Mouse (Mus musculus): ENCODE data around the gene Pald1. TPM values are rescaled to one million over a fixed set of nuclear protein-coding genes. Genes with fewer than 3 reads are reported as not detected.

Gene Pald1
- polyA plus RNA-seq, 1 experiment from 2014 or later = 16.9 TPM

- WGBS = 90% methylated on average over 13 of the region's 13 CpGs
- H3K27me3 ChIP-seq (replicated peaks) = no peaks in the 10 kb centered on the region
- no peak overlapping the region for H3K27ac ChIP-seq
- ATAC-seq (ENCODE audit: insufficient read depth, low FRiP score, low read depth) = no peak
- no peak overlapping the region for H3K9ac ChIP-seq
- H3K4me3 ChIP-seq (replicated peaks) = no peak overlapping the region
- no peaks in the 10 kb centered on the region for H3K9me3 ChIP-seq
- peaks cover 12% of the 10 kb centered on the region for H3K4me1 ChIP-seq
- 0 out of 2 replicates have a peak, but pooled peaks cover 4% of the 10 kb centered on the region for H3K36me3 ChIP-seq
- no peak overlapping the region for H3K4me2 ChIP-seq
These were observed 40.6 kb downstream of the Pald1 start for GRCm38 (mm10) chr10:61342750-61343149.

- Histone ChIP-seq H3K4me3 (replicated peaks) (no peak overlapping the region), H3K27me3 (replicated peaks) (no peaks in the 10 kb centered on the region), H3K9ac (no peak overlapping the region), H3K4me2 (no peak overlapping the region), H3K36me3 (0 out of 2 replicates have a peak, but pooled peaks cover 4% of the 10 kb centered on the region), H3K27ac (no peak overlapping the region), H3K9me3 (no peaks in the 10 kb centered on the region), H3K4me1 (peaks cover 9% of the 10 kb centered on the region)
- WGBS = 64% methylated on average over 6 of the region's 6 CpGs
- ATAC-seq (ENCODE audit: insufficient read depth, low FRiP score, low read depth) = no peak
These were observed 41.8 kb downstream of the Pald1 start for GRCm38 (mm10) chr10:61341557-61341956.

GRCm38 (mm10) chr10:61341045-61341444 is 42.3 kb downstream of the Pald1 start:
- 90% methylated on average over 5 of the region's 5 CpGs for WGBS
- Histone ChIP-seq H3K36me3 (0 out of 2 replicates have a peak, but pooled peaks cover 4% of the 10 kb centered on the region), H3K4me3 (replicated peaks) (no peak overlapping the region), H3K4me1 (peaks cover 3% of the 10 kb centered on the region; the same call in 1 of the 2 replicates), H3K9ac (no peak overlapping the region), H3K27ac (no peak overlapping the region), H3K27me3 (replicated peaks) (no peaks in the 10 kb centered on the region), H3K9me3 (no peaks in the 10 kb centered on the region), H3K4me2 (no peak overlapping the region)
- ATAC-seq (ENCODE audit: insufficient read depth, low FRiP score, low read depth) = no peak

GRCm38 (mm10) chr10:61340247-61340646 is 43.1 kb downstream of the Pald1 start:
- WGBS = 78% methylated on average over 9 of the region's 9 CpGs
- Histone ChIP-seq H3K27ac (no peak overlapping the region), H3K36me3 (0 out of 2 replicates have a peak, but pooled peaks cover 4% of the 10 kb centered on the region), H3K4me1 (no peaks in the 10 kb centered on the region), H3K9ac (no peak overlapping the region), H3K27me3 (replicated peaks) (no peaks in the 10 kb centered on the region), H3K9me3 (no peaks in the 10 kb centered on the region), H3K4me2 (no peak overlapping the region), H3K4me3 (replicated peaks) (no peak overlapping the region)
- ATAC-seq (ENCODE audit: insufficient read depth, low FRiP score, low read depth) = no peak

- H3K27ac ChIP-seq = no peak overlapping the region
- H3K4me2 ChIP-seq = no peak overlapping the region
- 0 out of 2 replicates have a peak, but pooled peaks cover 4% of the 10 kb centered on the region for H3K36me3 ChIP-seq
- H3K9me3 ChIP-seq = no peaks in the 10 kb centered on the region
- H3K9ac ChIP-seq = no peak overlapping the region
- no peak for ATAC-seq (ENCODE audit: insufficient read depth, low FRiP score, low read depth)
- H3K27me3 ChIP-seq (replicated peaks) = no peaks in the 10 kb centered on the region
- 91% methylated on average over 9 of the region's 9 CpGs for WGBS
- no peaks in the 10 kb centered on the region for H3K4me1 ChIP-seq
- no peak overlapping the region for H3K4me3 ChIP-seq (replicated peaks)
These were observed 44.1 kb downstream of the Pald1 start for GRCm38 (mm10) chr10:61339216-61339615.

GRCm38 (mm10) chr10:61337665-61338064 is 45.7 kb downstream of the Pald1 start:
- no peak overlapping the region for H3K27ac ChIP-seq

GRCm38 (mm10) chr10:61336592-61336991 is 46.7 kb downstream of the Pald1 start:
- no peaks in the 10 kb centered on the region for H3K9me3 ChIP-seq
- H3K27me3 ChIP-seq (replicated peaks) = no peaks in the 10 kb centered on the region
- H3K9ac ChIP-seq = no peak overlapping the region
- H3K36me3 ChIP-seq = 0 out of 2 replicates have a peak, but pooled peaks cover 4% of the 10 kb centered on the region
- ATAC-seq (ENCODE audit: insufficient read depth, low FRiP score, low read depth) = no peak
- H3K4me1 ChIP-seq = no peaks in the 10 kb centered on the region
- H3K4me2 ChIP-seq = no peak overlapping the region
- 71% methylated on average over 5 of the region's 5 CpGs for WGBS
- no peak overlapping the region for H3K4me3 ChIP-seq (replicated peaks)
- H3K27ac ChIP-seq = no peak overlapping the region

More at GRCm38 (mm10) chr10:61337665-61338064, 45.7 kb downstream of the Pald1 start:
- Histone ChIP-seq H3K9ac (no peak overlapping the region), H3K36me3 (0 out of 2 replicates have a peak, but pooled peaks cover 4% of the 10 kb centered on the region), H3K27me3 (replicated peaks) (no peaks in the 10 kb centered on the region), H3K4me3 (replicated peaks) (no peak overlapping the region), H3K9me3 (no peaks in the 10 kb centered on the region), H3K4me2 (no peak overlapping the region), H3K4me1 (no peaks in the 10 kb centered on the region)
- 84% methylated on average over 11 of the region's 11 CpGs for WGBS
- ATAC-seq (ENCODE audit: insufficient read depth, low FRiP score, low read depth) = no peak

- Histone ChIP-seq H3K36me3 (0 out of 2 replicates have a peak, but pooled peaks cover 4% of the 10 kb centered on the region), H3K4me2 (no peak overlapping the region), H3K9ac (no peak overlapping the region), H3K9me3 (no peaks in the 10 kb centered on the region), H3K27me3 (replicated peaks) (no peaks in the 10 kb centered on the region), H3K27ac (no peak overlapping the region), H3K4me1 (no peaks in the 10 kb centered on the region), H3K4me3 (replicated peaks) (no peak overlapping the region)
- ATAC-seq (ENCODE audit: insufficient read depth, low FRiP score, low read depth) = no peak
- 23% methylated on average over 6 of the region's 6 CpGs for WGBS
These were observed 47.2 kb downstream of the Pald1 start for GRCm38 (mm10) chr10:61336137-61336536.

GRCm38 (mm10) chr10:61334545-61334944 is 48.8 kb downstream of the Pald1 start:
- no peak for ATAC-seq (ENCODE audit: insufficient read depth, low FRiP score, low read depth)
- Histone ChIP-seq H3K4me2 (no peak overlapping the region), H3K27ac (no peak overlapping the region), H3K9ac (no peak overlapping the region), H3K4me3 (replicated peaks) (no peak overlapping the region), H3K4me1 (no peaks in the 10 kb centered on the region), H3K9me3 (no peaks in the 10 kb centered on the region), H3K27me3 (replicated peaks) (no peaks in the 10 kb centered on the region), H3K36me3 (0 out of 2 replicates have a peak, but pooled peaks cover 4% of the 10 kb centered on the region)
- 72% methylated on average over 7 of the region's 7 CpGs for WGBS

- H3K4me3 ChIP-seq (replicated peaks) = no peak overlapping the region
- WGBS = 63% methylated on average over 5 of the region's 5 CpGs
- no peak overlapping the region for H3K4me2 ChIP-seq
- H3K27me3 ChIP-seq (replicated peaks) = no peaks in the 10 kb centered on the region
- no peaks in the 10 kb centered on the region for H3K9me3 ChIP-seq
- H3K27ac ChIP-seq = no peak overlapping the region; the same call in 1 of the 2 replicates
- H3K4me1 ChIP-seq = 0 out of 2 replicates have a peak, but pooled peaks cover 3% of the 10 kb centered on the region
- no peaks in the 10 kb centered on the region for H3K36me3 ChIP-seq
- H3K9ac ChIP-seq = no peak overlapping the region
- ATAC-seq (ENCODE audit: insufficient read depth, low FRiP score, low read depth) = no peak
These were observed 52.3 kb downstream of the Pald1 start for GRCm38 (mm10) chr10:61331046-61331445.

- no peak overlapping the region for H3K4me3 ChIP-seq (replicated peaks)
- no peak overlapping the region for H3K4me2 ChIP-seq
- no peaks in the 10 kb centered on the region for H3K27me3 ChIP-seq (replicated peaks)
- H3K9ac ChIP-seq = no peak overlapping the region
- WGBS = 60% methylated on average over 7 of the region's 7 CpGs
- H3K9me3 ChIP-seq = no peaks in the 10 kb centered on the region
- no peaks in the 10 kb centered on the region for H3K36me3 ChIP-seq
- no peak for ATAC-seq (ENCODE audit: insufficient read depth, low FRiP score, low read depth)
- 0 out of 2 replicates have a peak, but pooled peaks cover 9% of the 10 kb centered on the region for H3K4me1 ChIP-seq
- no peak overlapping the region for H3K27ac ChIP-seq
These were observed 54.4 kb downstream of the Pald1 start for GRCm38 (mm10) chr10:61328927-61329326.

GRCm38 (mm10) chr10:61327545-61327944 is 55.8 kb downstream of the Pald1 start:
- 78% methylated on average over 10 of the region's 10 CpGs for WGBS
- no peak overlapping the region for H3K9ac ChIP-seq

More at GRCm38 (mm10) chr10:61327545-61327944, 55.8 kb downstream of the Pald1 start:
- Histone ChIP-seq H3K9me3 (no peaks in the 10 kb centered on the region), H3K36me3 (peaks cover 7% of the 10 kb centered on the region; the same call in 1 of the 2 replicates), H3K4me2 (no peak overlapping the region), H3K27me3 (replicated peaks) (no peaks in the 10 kb centered on the region), H3K4me3 (replicated peaks) (no peak overlapping the region), H3K27ac (no peak overlapping the region), H3K4me1 (0 out of 2 replicates have a peak, but pooled peaks cover 9% of the 10 kb centered on the region)
- no peak for ATAC-seq (ENCODE audit: insufficient read depth, low FRiP score, low read depth)
